Comparison of ENCODE assay signal across 7 mouse cellular contexts in genomic region chr12:57544641-57545370, GRCm38 (mm10). TPM values are rescaled to one million over a fixed set of nuclear protein-coding genes. Genes with fewer than 3 reads are reported as not detected.
DNase-seq lines count a peak whose midpoint lies in the region; ATAC-seq and TF ChIP-seq lines count a peak whose summit lies in the region.

No protein-coding gene starts in this region.

- peak; percentile 50 for TF ChIP-seq CTCF in kidney, adult 2 months (conservative IDR thresholded peaks at IDR 0.05; ENCODE audit: insufficient read depth, insufficient read length, low read depth, low read length)

- H3K36me3 ChIP-seq in forebrain, embryonic 14.5 days (ENCODE audit: control insufficient read depth, insufficient read depth, low read length) = no peaks in the 10 kb centered on the region
- H3K36me3 ChIP-seq in kidney, adult 2 months (ENCODE audit: control insufficient read depth, insufficient read depth, low read length) = no peaks in the 10 kb centered on the region
- no peaks in the 10 kb centered on the region for H3K36me3 ChIP-seq in lung, embryonic 15.5 days
- H3K36me3 ChIP-seq in stomach, embryonic 14.5 days (ENCODE audit: control insufficient read depth, insufficient read depth, low read length) = no peaks in the 10 kb centered on the region

- H3K9ac ChIP-seq in forebrain, embryonic 14.5 days (ENCODE audit: low read length) = peak overlapping the region; percentile 41; the same call in 1 of the 2 replicates
- H3K9ac ChIP-seq in lung, embryonic 15.5 days = peak overlapping the region; percentile 65
- peak overlapping the region; percentile 65 for H3K9ac ChIP-seq in stomach, embryonic 14.5 days (replicated peaks; ENCODE audit: low read depth, low read length)

- no peak for TF ChIP-seq POLR2A in kidney, adult 2 months (IDR thresholded peaks at IDR 0.05; ENCODE audit: low read depth, low read length)

- H3K4me3 ChIP-seq in forebrain, embryonic 14.5 days (ENCODE audit: low read depth, low read length) = peak overlapping the region; percentile 36
- no peak overlapping the region for H3K4me3 ChIP-seq in kidney, adult 2 months (ENCODE audit: insufficient read depth, low read depth, low read length)
- H3K4me3 ChIP-seq in lung, embryonic 15.5 days = peak overlapping the region; percentile 58
- peak overlapping the region; percentile 46 for H3K4me3 ChIP-seq in stomach, embryonic 14.5 days (ENCODE audit: low read depth, low read length)

- peak; percentile 36 to 51 for DNase-seq in right cerebral cortex, postnatal 10 days (ENCODE audit: low spot score in 2 of 2)
- DNase-seq in right cerebral cortex, adult 18-20 months = no peak
- peak; percentile 35 for DNase-seq in brain, adult 2 months (ENCODE audit: low read depth, low spot score)
- peak; percentile 84 for DNase-seq in forebrain, embryonic 14.5 days (ENCODE audit: low spot score)
- DNase-seq in kidney, adult 2 months = peak; percentile 62

- 1% methylated on average over 31 of the region's 31 CpGs for WGBS in forebrain, embryonic 14.5 days
- 2% methylated on average over 31 of the region's 31 CpGs for WGBS in kidney, adult 2 months
- WGBS in lung, embryonic 15.5 days = under 1% methylated on average over 31 of the region's 31 CpGs
- 2% methylated on average over 31 of the region's 31 CpGs for WGBS in stomach, embryonic 14.5 days

- no peaks in the 10 kb centered on the region for H3K9me3 ChIP-seq in forebrain, embryonic 14.5 days (replicated peaks; ENCODE audit: control insufficient read depth, low read length)
- no peaks in the 10 kb centered on the region for H3K9me3 ChIP-seq in lung, embryonic 15.5 days
- no peaks in the 10 kb centered on the region for H3K9me3 ChIP-seq in stomach, embryonic 14.5 days (ENCODE audit: control insufficient read depth, low read depth, low read length)

- peak; percentile 45 for ATAC-seq in forebrain, embryonic 14.5 days
- no peak for ATAC-seq in lung, embryonic 15.5 days (ENCODE audit: borderline replicate concordance, extremely low read depth, low FRiP score, low TSS enrichment)
- ATAC-seq in stomach, embryonic 14.5 days (ENCODE audit: insufficient number of reproducible peaks, insufficient read depth, low FRiP score, low read depth) = no peak

- no peak overlapping the region for H3K27ac ChIP-seq in forebrain, embryonic 14.5 days (ENCODE audit: low read depth, low read length)
- no peak overlapping the region for H3K27ac ChIP-seq in kidney, adult 2 months (ENCODE audit: insufficient read depth, low read depth, low read length)
- peak overlapping the region; percentile 95 for H3K27ac ChIP-seq in lung, embryonic 15.5 days
- peak overlapping the region; percentile 93 for H3K27ac ChIP-seq in stomach, embryonic 14.5 days (ENCODE audit: low read length)

- peaks cover 94% of the 10 kb centered on the region for H3K27me3 ChIP-seq in forebrain, embryonic 14.5 days (replicated peaks; ENCODE audit: control insufficient read depth, insufficient read depth, low read length)
- H3K27me3 ChIP-seq in kidney, adult 2 months (replicated peaks; ENCODE audit: control insufficient read depth, insufficient read depth, low read length) = peaks cover 27% of the 10 kb centered on the region
- H3K27me3 ChIP-seq in lung, embryonic 15.5 days = peaks cover 87% of the 10 kb centered on the region
- H3K27me3 ChIP-seq in stomach, embryonic 14.5 days (ENCODE audit: control insufficient read depth, insufficient read depth, low read length) = peaks cover 49% of the 10 kb centered on the region

- H3K4me2 ChIP-seq in forebrain, embryonic 14.5 days (ENCODE audit: low read length) = peak overlapping the region; percentile 79
- H3K4me2 ChIP-seq in lung, embryonic 15.5 days = peak overlapping the region; percentile 90
- H3K4me2 ChIP-seq in stomach, embryonic 14.5 days (replicated peaks; ENCODE audit: low read depth, low read length) = peak overlapping the region; percentile 79

- peaks cover 6% of the 10 kb centered on the region; the same call in 1 of the 2 replicates for H3K4me1 ChIP-seq in forebrain, embryonic 14.5 days (ENCODE audit: control insufficient read depth, insufficient read depth, low read length)
- no peaks in the 10 kb centered on the region for H3K4me1 ChIP-seq in kidney, adult 2 months (ENCODE audit: control insufficient read depth, insufficient read depth, low read length)
- H3K4me1 ChIP-seq in lung, embryonic 15.5 days = peaks cover 6% of the 10 kb centered on the region; the same call in 1 of the 2 replicates
- 0 out of 2 replicates have a peak, but pooled peaks cover 7% of the 10 kb centered on the region for H3K4me1 ChIP-seq in stomach, embryonic 14.5 days (ENCODE audit: control insufficient read depth, insufficient read depth, low read length)

RNA-seq across cellular contexts. Expression of gene Foxa1, which starts 1.9 kb away (rescaled TPM):
- 0.63 and 0.75 TPM in 2 replicates for polyA plus RNA-seq in forebrain, embryonic 14.5 days (2014; fragmentation: Nextera tagmentation; extraction: Ambion mirVana)
- polyA plus RNA-seq in kidney, adult 2 months (2012; rRNA removed) = 0.67 and 0.98 TPM in 2 replicates
- polyA plus RNA-seq in lung, embryonic 15.5 days (2015; fragmentation: Nextera tagmentation; extraction: Ambion mirVana) = 14.8 and 18.0 TPM in 2 replicates
- 19.6 and 20.0 TPM in 2 replicates for polyA plus RNA-seq in stomach, embryonic 14.5 days (2014; fragmentation: Nextera tagmentation; extraction: Ambion mirVana)

RNA-seq across cellular contexts. Expression of gene Ttc6, which starts 19.1 kb away (rescaled TPM):
- polyA plus RNA-seq in forebrain, embryonic 14.5 days (2014; fragmentation: Nextera tagmentation; extraction: Ambion mirVana) = 0.24 and 0.61 TPM in 2 replicates
- 0.02 and 0.15 TPM in 2 replicates for polyA plus RNA-seq in kidney, adult 2 months (2012; rRNA removed)
- polyA plus RNA-seq in lung, embryonic 15.5 days (2015; fragmentation: Nextera tagmentation; extraction: Ambion mirVana) = 5.9 and 7.4 TPM in 2 replicates
- polyA plus RNA-seq in stomach, embryonic 14.5 days (2014; fragmentation: Nextera tagmentation; extraction: Ambion mirVana) = 9.0 and 11.4 TPM in 2 replicates

Comparison
In these comparisons a context has a peak if more than half of its experiments do, and no peak if none do; other contexts are left out.
1. H3K27ac ChIP-seq: peak in lung, embryonic 15.5 days (single experiment) and stomach, embryonic 14.5 days (single experiment); none in forebrain, embryonic 14.5 days (single experiment) and kidney, adult 2 months (single experiment).
2. Peak in every context shown above with its lines, with median percentiles within 50 percentile points of each other: H3K4me2 ChIP-seq and H3K9ac ChIP-seq.